Mouse (Mus musculus): ENCODE results near the gene Trmt112.

Trmt112 gene

GRCm38 (mm10) chr19:6950613-6951153 is 41.2 kb downstream of the Trmt112 start:
- DNase-seq = peak; percentile 65 to 66

GRCm38 (mm10) chr19:6951381-6951968 is 42.0 kb downstream of the Trmt112 start:
- peak; percentile 91 to 96 for DNase-seq

GRCm38 (mm10) chr19:6951994-6952711 is 42.7 kb downstream of the Trmt112 start:
- DNase-seq = peak; percentile 78

DNA sequence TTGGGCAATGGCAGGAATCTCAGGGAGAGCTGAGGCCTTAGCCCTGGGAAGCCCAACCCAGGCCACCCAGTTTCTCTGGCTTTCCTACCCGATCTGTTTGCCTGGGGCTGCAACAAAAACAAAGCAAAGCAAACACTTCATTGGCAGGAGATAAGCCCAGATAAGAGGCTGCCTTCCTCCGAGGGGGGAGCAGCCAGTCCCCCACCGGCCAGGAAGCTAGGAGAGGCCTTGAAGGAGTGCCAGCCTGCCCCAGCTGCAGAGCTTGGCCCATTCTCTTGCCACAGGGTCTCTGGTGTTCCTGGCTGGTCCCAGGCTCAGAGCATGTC is 43.2 kb downstream of the Trmt112 start:
- peak in 1 of 2 experiments; percentile 27 for DNase-seq

DNA sequence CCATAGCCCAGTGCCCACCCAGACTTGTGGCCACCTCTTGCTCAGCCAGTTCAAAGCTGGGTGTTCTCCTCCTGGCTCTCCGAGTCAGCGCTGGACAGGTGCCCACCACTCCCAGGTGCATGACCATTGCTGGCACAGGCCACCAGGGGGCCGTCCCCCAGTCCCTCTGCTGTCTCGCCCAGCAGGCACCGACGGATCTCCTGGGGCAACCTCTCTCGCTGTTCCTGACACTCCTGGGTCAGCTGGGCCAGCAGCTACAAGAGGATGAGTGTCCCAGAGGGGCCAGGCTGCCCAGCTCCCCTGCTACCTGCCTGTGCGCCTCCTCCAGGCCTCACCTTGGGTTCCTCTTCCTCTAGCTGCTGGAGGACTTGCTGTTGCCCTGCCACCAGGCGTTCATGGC is 44.5 kb downstream of the Trmt112 start:
- DNase-seq = peak in 1 of 2 experiments; percentile 46

DNA sequence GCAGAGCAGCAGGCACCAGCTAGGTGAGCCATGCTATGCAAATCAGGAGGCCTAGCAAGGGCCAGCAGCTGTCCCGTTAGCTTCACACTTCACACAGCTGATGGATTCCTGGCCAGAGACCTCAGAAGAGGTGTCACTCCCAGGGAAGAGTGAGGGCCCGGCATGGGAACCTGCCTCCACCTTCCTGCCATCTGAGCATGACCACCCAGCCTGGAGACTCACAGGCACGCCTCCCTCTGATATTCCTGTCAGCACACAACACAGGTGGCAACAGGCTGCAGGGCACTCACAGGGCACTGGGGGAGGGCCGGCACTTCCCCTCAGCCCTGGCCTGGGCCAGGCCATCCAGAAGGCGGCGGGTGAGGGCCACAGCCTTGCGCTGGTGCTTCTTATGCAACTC is 45.9 kb downstream of the Trmt112 start:
- no peak for DNase-seq

- no peak for DNase-seq
Observed at GRCm38 (mm10) chr19:6956461-6956860, 47.0 kb downstream of the Trmt112 start.

Data from cerebellum, adult 18-20 months (tissue).